Mouse (Mus musculus) hindbrain, embryonic 14.5 days (tissue): ENCODE results near the gene Nav2. TPM values are rescaled to one million over a fixed set of nuclear protein-coding genes. Genes with fewer than 3 reads are reported as not detected.
A peak's percentile ranks its signal among the peaks of the same experiment; 100 is the strongest.

ENCODE experiments used
- ATAC-seq: fragments of 200-750 bp; cut with Nextera tagmentation; 2 replicates; pipeline ENCODE4 v1.8.0; 2017; ENCODE audit warnings: moderate number of reproducible peaks, mild to moderate bottlenecking, moderate TSS enrichment, moderate library complexity; ENCODE audit not compliant: low FRiP score
- DNase-seq: peaks from one replicate; pipeline ENCODE4 v3.0.0-alpha.2; 2015; ENCODE audit warnings: low spot score
- H3K27ac ChIP-seq: fragments of 300-500 bp; sonication (generic); 2 replicates; pipeline ENCODE4 v1.5.1; 2014; ENCODE audit warnings: mild to moderate bottlenecking, moderate library complexity
- H3K27me3 ChIP-seq: fragments of 300-500 bp; sonication (generic); 2 replicates; pipeline ENCODE4 v1.6.1; 2014; ENCODE audit warnings: mild to moderate bottlenecking, low read length, mixed read lengths; ENCODE audit not compliant: control insufficient read depth, insufficient read depth
- H3K36me3 ChIP-seq: fragments of 300-500 bp; sonication (generic); replicated peaks from 2 replicates; pipeline ENCODE4 v1.6.1; 2014; ENCODE audit not compliant: control insufficient read depth, insufficient read depth
- H3K4me1 ChIP-seq: fragments of 300-500 bp; sonication (generic); replicated peaks from 2 replicates; pipeline ENCODE4 v1.6.1; 2014; ENCODE audit warnings: antibody characterized with exemption, low read length, mixed read lengths; ENCODE audit not compliant: control insufficient read depth, insufficient read depth
- H3K4me2 ChIP-seq: fragments of 300-500 bp; sonication (generic); replicated peaks from 2 replicates; pipeline ENCODE4 v1.6.1; 2014; ENCODE audit warnings: mild to moderate bottlenecking, moderate library complexity
- H3K4me3 ChIP-seq: fragments of 300-500 bp; sonication (generic); replicated peaks from 2 replicates; pipeline ENCODE4 v1.5.1; 2014; ENCODE audit warnings: mild to moderate bottlenecking, low read length
- H3K9ac ChIP-seq: fragments of 300-500 bp; sonication (generic); 2 replicates; pipeline ENCODE4 v1.6.1; 2014
- H3K9me3 ChIP-seq: fragments of 300-500 bp; sonication (generic); 2 replicates; pipeline ENCODE4 v1.6.1; 2016; ENCODE audit warnings: low read length; ENCODE audit not compliant: control insufficient read depth
- WGBS: fragments of 180-500 bp; shearing (Covaris S2); extraction: QIAGEN DNeasy Blood & Tissue Kit; methylation state at CpG from one replicate; pipeline ENCODE4 v1.1.7; 2014; 5-methylcytosine and 5-hydroxymethylcytosine counted together
- polyA plus RNA-seq: library from polyadenylated mRNA; unstranded; fragments of >200 nt; fragmentation: Nextera tagmentation; extraction: Ambion mirVana; gene quantifications from 2 replicates; pipeline ENCODE4 v1.2.1, GENCODE M21; 2014

Gene Nav2
- polyA plus RNA-seq, 1 experiment from 2014 or later: 28.2 TPM

DNA sequence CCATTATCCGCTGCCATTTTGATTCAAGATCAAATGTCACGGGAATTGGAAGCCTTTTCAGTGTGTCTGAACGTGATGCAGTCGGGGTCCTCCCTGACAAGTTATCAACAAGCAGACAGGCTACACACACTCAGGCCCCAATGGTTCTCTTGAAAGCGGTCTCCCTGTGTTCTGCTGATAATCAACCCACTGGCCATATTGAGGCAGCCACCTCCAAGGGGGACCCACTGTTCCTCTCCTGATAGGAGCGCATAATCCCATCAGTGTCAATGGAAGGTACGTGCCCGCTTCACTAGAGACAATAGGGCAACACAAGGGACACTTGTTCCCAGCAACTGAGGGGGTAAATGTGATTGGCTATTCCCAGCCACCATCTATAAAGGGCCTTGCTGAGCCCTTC lies 195.9 kb downstream of the Nav2 start:
- Histone ChIP-seq H3K4me2 (no peak overlapping the region), H3K9me3 (no peaks in the 10 kb centered on the region), H3K4me1 (peaks cover 46% of the 10 kb centered on the region), H3K4me3 (no peak overlapping the region), H3K27ac (no peak overlapping the region), H3K27me3 (no peaks in the 10 kb centered on the region), H3K36me3 (no peaks in the 10 kb centered on the region), H3K9ac (no peak overlapping the region)
- 18% methylated on average over 8 of the region's 8 CpGs for WGBS
- peak; percentile 44; the same call in 1 of the 2 replicates for ATAC-seq
- DNase-seq: no peak

- Histone ChIP-seq H3K4me2 (no peak overlapping the region), H3K27ac (no peak overlapping the region), H3K36me3 (no peaks in the 10 kb centered on the region), H3K4me3 (no peak overlapping the region), H3K27me3 (no peaks in the 10 kb centered on the region), H3K9ac (no peak overlapping the region), H3K9me3 (no peaks in the 10 kb centered on the region), H3K4me1 (peaks cover 46% of the 10 kb centered on the region)
- WGBS: 22% methylated on average over 1 of the region's 1 CpGs
- no peak for DNase-seq
- ATAC-seq: peak; percentile 1; the same call in 1 of the 2 replicates
Measured at GRCm38 (mm10) chr7:49104793-49105192, 196.3 kb downstream of the Nav2 start.

GRCm38 (mm10) chr7:49105501-49105900 lies 197.0 kb downstream of the Nav2 start:
- Histone ChIP-seq H3K27me3 (no peaks in the 10 kb centered on the region), H3K27ac (no peak overlapping the region), H3K4me2 (no peak overlapping the region), H3K9ac (no peak overlapping the region), H3K4me1 (peaks cover 43% of the 10 kb centered on the region), H3K36me3 (no peaks in the 10 kb centered on the region), H3K9me3 (no peaks in the 10 kb centered on the region), H3K4me3 (no peak overlapping the region)
- 10% methylated on average over 2 of the region's 2 CpGs for WGBS
- no peak for DNase-seq
- ATAC-seq: no peak

DNA sequence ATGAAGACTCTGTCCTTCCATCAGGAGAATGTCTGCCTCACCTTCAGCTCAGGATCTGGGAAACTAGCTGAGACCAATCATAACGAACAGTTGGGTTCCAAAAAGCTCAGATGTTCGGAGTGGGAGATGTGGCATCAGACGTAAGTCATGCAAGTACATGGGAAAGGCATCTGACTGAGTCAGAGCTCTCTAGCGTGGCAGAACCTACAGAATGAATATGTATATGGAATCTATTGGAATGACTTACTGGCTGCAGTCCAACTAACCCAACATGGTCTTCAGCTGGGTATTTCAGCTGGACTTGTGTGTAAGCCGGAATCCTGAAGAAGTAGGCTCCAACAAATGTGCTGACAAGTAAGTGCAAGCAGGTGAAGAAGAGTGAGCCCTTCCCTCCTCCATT lies 199.6 kb downstream of the Nav2 start:
- H3K9me3 ChIP-seq: no peaks in the 10 kb centered on the region
- ATAC-seq (no peak), DNase-seq (no peak)
- H3K36me3 ChIP-seq: no peaks in the 10 kb centered on the region
- no peak overlapping the region for H3K4me3 ChIP-seq
- H3K9ac ChIP-seq: no peak overlapping the region
- WGBS: 73% methylated on average over 5 of the region's 5 CpGs
- H3K4me1 ChIP-seq: peaks cover 29% of the 10 kb centered on the region
- no peak overlapping the region for H3K4me2 ChIP-seq
- H3K27ac ChIP-seq: no peak overlapping the region
- H3K27me3 ChIP-seq: no peaks in the 10 kb centered on the region

DNA sequence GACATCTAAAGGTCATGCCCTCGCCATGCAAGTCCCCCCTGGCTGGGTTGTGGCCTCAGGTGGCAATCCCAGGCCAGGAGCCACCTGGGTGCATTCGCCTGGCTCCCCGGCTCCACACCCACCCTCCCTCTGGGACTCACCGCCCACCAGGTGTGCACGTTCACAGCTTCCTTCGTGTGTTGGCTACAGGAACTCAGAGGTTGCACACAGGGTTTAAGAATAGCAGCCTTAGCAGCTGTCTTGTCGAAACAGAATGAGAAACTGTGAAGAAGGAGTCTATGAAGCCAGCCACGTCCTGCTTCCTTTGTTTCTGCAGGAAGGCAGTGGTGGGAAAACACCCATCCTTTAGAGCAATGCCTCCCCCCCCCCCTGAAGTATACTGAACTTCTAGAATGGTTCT lies 210.5 kb downstream of the Nav2 start:
- 63% methylated on average over 8 of the region's 8 CpGs for WGBS
- Histone ChIP-seq H3K36me3 (no peaks in the 10 kb centered on the region), H3K9me3 (no peaks in the 10 kb centered on the region), H3K27ac (peak overlapping the region; percentile 77), H3K27me3 (no peaks in the 10 kb centered on the region), H3K4me1 (peaks cover 21% of the 10 kb centered on the region), H3K4me2 (no peak overlapping the region), H3K4me3 (no peak overlapping the region), H3K9ac (no peak overlapping the region)
- ATAC-seq (no peak), DNase-seq (no peak)

GRCm38 (mm10) chr7:49119794-49120487 lies 211.4 kb downstream of the Nav2 start:
- 5% methylated on average over 20 of the region's 20 CpGs for WGBS
- Histone ChIP-seq H3K4me1 (peaks cover 21% of the 10 kb centered on the region), H3K27ac (peak overlapping the region; percentile 77), H3K9ac (peak overlapping the region; percentile 50), H3K4me2 (peak overlapping the region; percentile 52), H3K4me3 (peak overlapping the region; percentile 14), H3K36me3 (no peaks in the 10 kb centered on the region), H3K27me3 (no peaks in the 10 kb centered on the region), H3K9me3 (no peaks in the 10 kb centered on the region)
- ATAC-seq (peak; percentile 75), DNase-seq (peak; percentile 72)

- no peaks in the 10 kb centered on the region for H3K36me3 ChIP-seq
- peak; percentile 23 for ATAC-seq
- H3K27ac ChIP-seq: peak overlapping the region; percentile 77
Measured at GRCm38 (mm10) chr7:49120488-49120864, 212.0 kb downstream of the Nav2 start.

GRCm38 (mm10) chr7:49120935-49121691 lies 212.6 kb downstream of the Nav2 start:
- H3K4me2 ChIP-seq: peak overlapping the region; percentile 52
- H3K27ac ChIP-seq: peak overlapping the region; percentile 77; the same call in 1 of the 2 replicates
- peak overlapping the region; percentile 50 for H3K9ac ChIP-seq
- DNase-seq: peak; percentile 92
- peak; percentile 79 for ATAC-seq
- H3K27me3 ChIP-seq: no peaks in the 10 kb centered on the region
- H3K9me3 ChIP-seq: no peaks in the 10 kb centered on the region
- WGBS: 31% methylated on average over 20 of the region's 20 CpGs
- H3K36me3 ChIP-seq: no peaks in the 10 kb centered on the region
- peaks cover 21% of the 10 kb centered on the region for H3K4me1 ChIP-seq
- no peak overlapping the region for H3K4me3 ChIP-seq

More at GRCm38 (mm10) chr7:49120488-49120864, 212.0 kb downstream of the Nav2 start:
- Histone ChIP-seq H3K4me2 (peak overlapping the region; percentile 52), H3K4me3 (peak overlapping the region; percentile 14), H3K27me3 (no peaks in the 10 kb centered on the region), H3K9ac (peak overlapping the region; percentile 50), H3K9me3 (no peaks in the 10 kb centered on the region), H3K4me1 (peaks cover 21% of the 10 kb centered on the region)
- 13% methylated on average over 6 of the region's 6 CpGs for WGBS
- DNase-seq: no peak

GRCm38 (mm10) chr7:49122498-49122897 lies 214.0 kb downstream of the Nav2 start:
- no peak overlapping the region for H3K4me3 ChIP-seq

More at GRCm38 (mm10) chr7:49122498-49122897, 214.0 kb downstream of the Nav2 start:
- Histone ChIP-seq H3K27me3 (no peaks in the 10 kb centered on the region), H3K9ac (no peak overlapping the region), H3K27ac (no peak overlapping the region), H3K9me3 (no peaks in the 10 kb centered on the region), H3K36me3 (no peaks in the 10 kb centered on the region), H3K4me2 (no peak overlapping the region), H3K4me1 (peaks cover 21% of the 10 kb centered on the region)
- ATAC-seq (no peak), DNase-seq (no peak)
- WGBS: 77% methylated on average over 7 of the region's 7 CpGs
